Mouse (Mus musculus): Measurements from ENCODE around the gene Tlx1.

DNA sequence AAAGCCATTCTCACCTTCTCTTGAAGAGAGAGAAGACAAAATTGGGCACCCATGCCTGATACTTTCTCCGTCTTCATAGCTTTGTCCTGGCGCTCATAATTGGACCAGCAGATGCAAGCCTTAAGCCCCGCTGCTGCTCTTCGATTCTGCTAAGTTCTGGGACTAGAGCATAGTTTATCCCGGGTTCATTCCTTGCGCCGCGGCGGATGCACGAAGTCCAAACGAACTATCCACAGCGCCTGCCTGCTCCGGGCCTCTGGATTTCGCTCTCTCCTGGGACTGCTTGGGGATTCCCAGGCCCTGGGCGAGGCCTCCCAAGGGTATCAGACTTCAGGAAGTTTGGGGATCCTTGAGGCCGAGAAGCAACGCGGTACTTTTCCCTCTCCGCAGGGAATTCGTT, 8.4 kb downstream of the Tlx1 start:
- TF ChIP-seq CTCF (IDR thresholded peaks at IDR 0.05; ENCODE audit: low read depth) (no peak), EP300 (IDR thresholded peaks at IDR 0.05; ENCODE audit: low read depth) (no peak)

Measured in heart, postnatal 0 days (tissue).